Mouse (Mus musculus) embryonic fibroblast, embryonic 13.5 days (primary cell): ENCODE results near the gene Olfr71.

Experiments used
- CTCF ChIP-seq: IDR thresholded peaks from 2 replicates; pipeline ENCODE4 v1.5.1; 2011; ENCODE audit warnings: mild to moderate bottlenecking, control low read depth, low read length, moderate library complexity, borderline replicate concordance; ENCODE audit not compliant: insufficient read depth
- POLR2A ChIP-seq: IDR thresholded peaks from 2 replicates; pipeline ENCODE4 v1.6.1; 2011; ENCODE audit warnings: low read depth, mild to moderate bottlenecking, control low read depth, low read length, moderate library complexity

DNA sequence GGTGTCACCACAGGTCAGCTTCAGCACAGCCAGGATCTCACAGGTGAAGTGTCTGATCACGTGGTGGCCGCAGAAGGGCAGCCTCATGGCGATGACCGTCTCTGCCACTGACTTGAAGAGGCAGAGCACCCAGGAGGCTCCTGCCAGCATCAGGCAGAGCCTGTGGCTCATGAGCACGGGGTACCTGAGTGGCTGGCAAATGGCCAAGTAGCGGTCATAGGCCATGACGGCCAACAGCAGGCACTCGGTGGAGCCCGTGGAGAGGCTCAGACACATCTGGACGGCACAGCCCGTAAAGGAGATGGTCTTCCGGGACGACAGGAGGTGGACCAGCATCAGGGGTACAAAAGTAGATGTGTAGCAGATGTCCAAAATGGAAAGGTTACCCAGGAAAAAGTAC is 4.1 kb downstream of the Olfr71 start:
- no peak for TF ChIP-seq POLR2A
- no peak for TF ChIP-seq CTCF
